8 mouse cellular contexts compared by ENCODE assay signal in genomic region chr9:119465595-119465994, GRCm38 (mm10). TPM values are rescaled to one million over a fixed set of nuclear protein-coding genes. Genes with fewer than 3 reads are reported as not detected.
DNase-seq lines count a peak whose midpoint lies in the region; ATAC-seq and TF ChIP-seq lines count a peak whose summit lies in the region.

No protein-coding gene starts in this region.

- no peaks in the 10 kb centered on the region for H3K9me3 ChIP-seq in forebrain, postnatal 0 days (ENCODE audit: low read length)
- no peaks in the 10 kb centered on the region for H3K9me3 ChIP-seq in forebrain, embryonic 12.5 days
- H3K9me3 ChIP-seq in liver, postnatal 0 days (ENCODE audit: low read length) = no peaks in the 10 kb centered on the region

- TF ChIP-seq EP300 in liver, postnatal 0 days (IDR thresholded peaks at IDR 0.05; ENCODE audit: low read depth) = no peak

- H3K4me3 ChIP-seq in forebrain, postnatal 0 days (ENCODE audit: low read depth, low read length) = no peak overlapping the region
- no peak overlapping the region for H3K4me3 ChIP-seq in forebrain, embryonic 12.5 days (replicated peaks)
- H3K4me3 ChIP-seq in liver, postnatal 0 days (ENCODE audit: low read depth, low read length) = no peak overlapping the region

- no peaks in the 10 kb centered on the region for H3K4me1 ChIP-seq in forebrain, postnatal 0 days (ENCODE audit: insufficient read depth)
- no peaks in the 10 kb centered on the region for H3K4me1 ChIP-seq in forebrain, embryonic 12.5 days
- H3K4me1 ChIP-seq in liver, postnatal 0 days (ENCODE audit: insufficient read depth) = peaks cover 3% of the 10 kb centered on the region; the same call in 1 of the 2 replicates

- H3K9ac ChIP-seq in forebrain, postnatal 0 days = no peak overlapping the region
- no peak overlapping the region for H3K9ac ChIP-seq in forebrain, embryonic 12.5 days
- no peak overlapping the region for H3K9ac ChIP-seq in liver, postnatal 0 days (replicated peaks)

- 53% methylated on average over 7 of the region's 7 CpGs for WGBS in forebrain, postnatal 0 days
- 71% methylated on average over 7 of the region's 7 CpGs for WGBS in forebrain, embryonic 12.5 days
- WGBS in liver, postnatal 0 days (ENCODE audit: insufficient replicate concordance) = 71% methylated on average over 7 of the region's 7 CpGs

- DNase-seq in forebrain, postnatal 0 days = peak; percentile 40
- DNase-seq in 3134 (ENCODE audit: extremely low read depth, insufficient read length, low spot score) (peak; percentile 62), ZHBTc4 (ENCODE audit: low read depth, low spot score) (peak; percentile 65)
- no peak for DNase-seq in liver, postnatal 0 days
- peak; percentile 62 for DNase-seq in thymus, postnatal 14 days
- DNase-seq in c-Kit-positive CD71-positive TER-119-positive erythroid progenitor cells, embryonic 14.5 days (ENCODE audit: low spot score) = no peak

- peaks cover 56% of the 10 kb centered on the region for H3K36me3 ChIP-seq in forebrain, postnatal 0 days (ENCODE audit: insufficient read depth)
- peaks cover 74% of the 10 kb centered on the region for H3K36me3 ChIP-seq in forebrain, embryonic 12.5 days (replicated peaks)
- H3K36me3 ChIP-seq in liver, postnatal 0 days (replicated peaks; ENCODE audit: insufficient read depth, low read length) = peaks cover 29% of the 10 kb centered on the region; the same call in 1 of the 2 replicates

- no peaks in the 10 kb centered on the region for H3K27me3 ChIP-seq in forebrain, postnatal 0 days (ENCODE audit: insufficient read depth, low read length)
- H3K27me3 ChIP-seq in forebrain, embryonic 12.5 days = no peaks in the 10 kb centered on the region
- no peaks in the 10 kb centered on the region for H3K27me3 ChIP-seq in liver, postnatal 0 days (ENCODE audit: insufficient read depth, low read length)

- TF ChIP-seq CTCF in forebrain, postnatal 0 days (IDR thresholded peaks at IDR 0.05; ENCODE audit: low read depth) = peak; percentile 60
- TF ChIP-seq CTCF in liver, postnatal 0 days (IDR thresholded peaks at IDR 0.05; ENCODE audit: low read depth) = peak; percentile 52

- H3K27ac ChIP-seq in forebrain, postnatal 0 days (ENCODE audit: low read depth, low read length) = no peak overlapping the region
- no peak overlapping the region for H3K27ac ChIP-seq in forebrain, embryonic 12.5 days
- no peak overlapping the region for H3K27ac ChIP-seq in liver, postnatal 0 days (ENCODE audit: low read depth)

- peak; percentile 68; the same call in 1 of the 2 replicates for ATAC-seq in forebrain, postnatal 0 days
- ATAC-seq in forebrain, embryonic 12.5 days (ENCODE audit: low FRiP score) = no peak
- peak; percentile 50; the same call in 1 of the 2 replicates for ATAC-seq in granulocyte monocyte progenitor cell, adult 5-6 weeks (replicated peaks; ENCODE audit: poor library complexity, severe bottlenecking)
- no peak for ATAC-seq in liver, postnatal 0 days

- no peak overlapping the region for H3K4me2 ChIP-seq in forebrain, postnatal 0 days (ENCODE audit: low read depth)
- H3K4me2 ChIP-seq in forebrain, embryonic 12.5 days = no peak overlapping the region
- no peak overlapping the region for H3K4me2 ChIP-seq in liver, postnatal 0 days (ENCODE audit: low read depth, low read length)

RNA-seq across cellular contexts. Expression of gene Exog, which starts 20.9 kb away (rescaled TPM):
- 26.6 and 26.9 TPM in 2 replicates for total RNA-seq in forebrain, postnatal 0 days (2014; rRNA removed)
- polyA plus RNA-seq in forebrain, postnatal 0 days (2015; fragmentation: Nextera tagmentation; extraction: Ambion mirVana) = 28.6 and 39.7 TPM in 2 replicates
- polyA plus RNA-seq in forebrain, embryonic 12.5 days (2016; fragmentation: Nextera tagmentation; extraction: Ambion mirVana) = 45.8 and 47.3 TPM in 2 replicates
- total RNA-seq in granulocyte monocyte progenitor cell, adult 5-6 weeks (2014; fragmentation: Nextera tagmentation) = 10.4 and 17.7 TPM in 2 replicates
- total RNA-seq in granulocyte monocyte progenitor cell, adult 5-6 weeks (2017) = 4.2 and 4.6 TPM in 2 replicates
- 3.0 and 3.8 TPM in 2 replicates for polyA plus RNA-seq in liver, postnatal 0 days (2015; fragmentation: Nextera tagmentation; extraction: Ambion mirVana)

Comparison
In these comparisons a context has a peak if more than half of its experiments do, and no peak if none do; other contexts are left out.
1. ATAC-seq: peak in forebrain, postnatal 0 days (single experiment) and granulocyte monocyte progenitor cell, adult 5-6 weeks (single experiment); none in forebrain, embryonic 12.5 days (single experiment) and liver, postnatal 0 days (single experiment).
2. DNase-seq: peak in forebrain, postnatal 0 days (single experiment), 3134 (single experiment), ZHBTc4 (single experiment) and thymus, postnatal 14 days (single experiment); none in liver, postnatal 0 days (single experiment) and c-Kit-positive CD71-positive TER-119-positive erythroid progenitor cells, embryonic 14.5 days (single experiment).